Mouse (Mus musculus): ENCODE results near the gene Zmynd15.
"Not testable (repeated sequence)": the region's sequence is repeated elsewhere in the genome, so short reads cannot be mapped to it uniquely, and the experiment has no call there.

The Zmynd15 gene

GRCm38 (mm10) chr11:70458688-70459600 lies at the start of gene Zmynd15:
Zmynd15 (plus strand) TSS chr11:70459433.
- DNase-seq (ENCODE audit: low spot score in 2 of 2) = no peak

- peak; percentile 97 for DNase-seq (ENCODE audit: low spot score in 2 of 2)
These were observed 49.5 kb upstream of the Zmynd15 start, which contains the start of gene Pelp1 for GRCm38 (mm10) chr11:70409594-70410296. Pelp1 (minus strand) TSS chr11:70410031.

- DNase-seq (ENCODE audit: low spot score in 2 of 2) = no peak
These were observed 49.0 kb upstream of the Zmynd15 start for GRCm38 (mm10) chr11:70410297-70410643.

GRCm38 (mm10) chr11:70412591-70412990 lies 46.6 kb upstream of the Zmynd15 start:
- DNase-seq (ENCODE audit: low spot score in 2 of 2) = no peak

- peak; percentile 69 to 82 for DNase-seq (ENCODE audit: low spot score in 2 of 2)
These were observed 45.3 kb upstream of the Zmynd15 start for GRCm38 (mm10) chr11:70413961-70414360.

- DNase-seq (ENCODE audit: low spot score in 2 of 2) = no peak
These were observed 41.0 kb upstream of the Zmynd15 start for GRCm38 (mm10) chr11:70418199-70418598.

- DNase-seq (ENCODE audit: low spot score in 2 of 2) = no peak
These were observed 39.7 kb upstream of the Zmynd15 start for GRCm38 (mm10) chr11:70419486-70419885.

GRCm38 (mm10) chr11:70426598-70426997 lies 32.6 kb upstream of the Zmynd15 start:
- not testable (repeated sequence) for DNase-seq (ENCODE audit: low spot score in 2 of 2)

GRCm38 (mm10) chr11:70431574-70431973 lies 27.7 kb upstream of the Zmynd15 start:
- no peak for DNase-seq (ENCODE audit: low spot score in 2 of 2)

GRCm38 (mm10) chr11:70432048-70432894 lies 27.0 kb upstream of the Zmynd15 start, which contains the start of gene Arrb2:
Arrb2 (plus strand) TSS chr11:70432635.
- peak; percentile 98 to 99 for DNase-seq (ENCODE audit: low spot score in 2 of 2)

- peak; percentile 68 to 77 for DNase-seq (ENCODE audit: low spot score in 2 of 2)
These were observed 26.2 kb upstream of the Zmynd15 start for GRCm38 (mm10) chr11:70432895-70433568.

- no peak for DNase-seq (ENCODE audit: low spot score in 2 of 2)
These were observed 25.7 kb upstream of the Zmynd15 start for GRCm38 (mm10) chr11:70433569-70433943.

GRCm38 (mm10) chr11:70433951-70434350 lies 25.3 kb upstream of the Zmynd15 start:
- DNase-seq (ENCODE audit: low spot score in 2 of 2) = no peak

- no peak for DNase-seq (ENCODE audit: low spot score in 2 of 2)
These were observed 23.8 kb upstream of the Zmynd15 start for GRCm38 (mm10) chr11:70435476-70435875.

- no peak for DNase-seq (ENCODE audit: low spot score in 2 of 2)
These were observed 21.8 kb upstream of the Zmynd15 start for GRCm38 (mm10) chr11:70437426-70437825.

- no peak for DNase-seq (ENCODE audit: low spot score in 2 of 2)
These were observed 20.4 kb upstream of the Zmynd15 start for GRCm38 (mm10) chr11:70438728-70439374.

GRCm38 (mm10) chr11:70440637-70441036 lies 18.6 kb upstream of the Zmynd15 start:
- DNase-seq (ENCODE audit: low spot score in 2 of 2) = no peak

GRCm38 (mm10) chr11:70441882-70442281 lies 17.4 kb upstream of the Zmynd15 start:
- no peak for DNase-seq (ENCODE audit: low spot score in 2 of 2)

GRCm38 (mm10) chr11:70443964-70444363 lies 15.3 kb upstream of the Zmynd15 start:
- DNase-seq (ENCODE audit: low spot score in 2 of 2) = no peak

- no peak for DNase-seq (ENCODE audit: low spot score in 2 of 2)
These were observed 14.6 kb upstream of the Zmynd15 start for GRCm38 (mm10) chr11:70444667-70445066.

- no peak for DNase-seq (ENCODE audit: low spot score in 2 of 2)
These were observed 12.5 kb upstream of the Zmynd15 start for GRCm38 (mm10) chr11:70446756-70447155.

All from right cerebral cortex, postnatal 10 days (tissue).